ENCODE assay signal across 9 mouse cellular contexts in genomic region chr2:25373431-25373830, GRCm38 (mm10). TPM values are rescaled to one million over a fixed set of nuclear protein-coding genes. Genes with fewer than 3 reads are reported as not detected.
DNase-seq lines count a peak whose midpoint lies in the region; ATAC-seq lines count a peak whose summit lies in the region.
"Had no signal": no experiment of that assay in that cellular context is flagged by ENCODE, and none has a peak within 500 bp of the region (broad histone marks: within the 10 kb centered on the region; RNA-seq: fewer than 3 reads in every experiment).

No protein-coding gene starts in this region.

- H3K36me3 ChIP-seq in forebrain, embryonic 15.5 days: 0 out of 2 replicates have a peak, but pooled peaks cover 3% of the 10 kb centered on the region
- H3K36me3 ChIP-seq in liver, embryonic 16.5 days (ENCODE audit: control insufficient read depth, insufficient read depth): peaks cover 15% of the 10 kb centered on the region

- WGBS in forebrain, embryonic 15.5 days: 4% methylated on average over 2 of the region's 2 CpGs
- 35% methylated on average over 2 of the region's 2 CpGs for WGBS in liver, embryonic 16.5 days (ENCODE audit: insufficient replicate concordance)

- H3K4me3 ChIP-seq in forebrain, embryonic 15.5 days: peak overlapping the region; percentile 78
- peak overlapping the region; percentile 85 for H3K4me3 ChIP-seq in liver, embryonic 16.5 days (ENCODE audit: low read depth, low read length)

- no peak for ATAC-seq in forebrain, embryonic 15.5 days (replicated peaks)
- no peak for ATAC-seq in liver, embryonic 16.5 days (ENCODE audit: low read depth)
- ATAC-seq: inflammation-experienced regulatory T-cells, adult 6 months had no signal

- H3K4me1 ChIP-seq in forebrain, embryonic 15.5 days: peaks cover 28% of the 10 kb centered on the region
- peaks cover 47% of the 10 kb centered on the region for H3K4me1 ChIP-seq in liver, embryonic 16.5 days (ENCODE audit: control insufficient read depth, low read depth, low read length)

- peak overlapping the region; percentile 88 for H3K4me2 ChIP-seq in forebrain, embryonic 15.5 days (replicated peaks)
- peak overlapping the region; percentile 92 for H3K4me2 ChIP-seq in liver, embryonic 16.5 days (ENCODE audit: low read depth, low read length)

- peak; percentile 29 for DNase-seq in 416B (ENCODE audit: low read depth)
- DNase-seq in A20 (ENCODE audit: low read depth, low spot score): peak; percentile 61
- no peak for DNase-seq in frontal cortex, postnatal 25 days (ENCODE audit: low spot score in 2 of 2)
- DNase-seq in c-Kit-positive CD71-positive TER-119-positive erythroid progenitor cells, embryonic 14.5 days (ENCODE audit: low spot score): no peak
- DNase-seq in cerebellum, adult 8-10 months: no peak
- DNase-seq: cerebellum, adult 9-10 months had no signal

- no peaks in the 10 kb centered on the region for H3K27me3 ChIP-seq in forebrain, embryonic 15.5 days
- no peaks in the 10 kb centered on the region for H3K27me3 ChIP-seq in liver, embryonic 16.5 days (ENCODE audit: control insufficient read depth, insufficient read depth, low read depth, low read length)

- H3K9ac ChIP-seq in forebrain, embryonic 15.5 days (replicated peaks): peak overlapping the region; percentile 71
- H3K9ac ChIP-seq in liver, embryonic 16.5 days (ENCODE audit: low read depth, low read length): peak overlapping the region; percentile 83

- H3K9me3 ChIP-seq in forebrain, embryonic 15.5 days: no peaks in the 10 kb centered on the region
- H3K9me3 ChIP-seq in liver, embryonic 16.5 days (replicated peaks; ENCODE audit: control insufficient read depth, low read length): no peaks in the 10 kb centered on the region

- no peak overlapping the region for H3K27ac ChIP-seq in forebrain, embryonic 15.5 days (replicated peaks)
- no peak overlapping the region for H3K27ac ChIP-seq in liver, embryonic 16.5 days (ENCODE audit: low read length)

RNA-seq across cellular contexts. Expression of gene Sapcd2, which starts 1.3 kb away (rescaled TPM):
- 31.9 and 32.6 TPM in 2 replicates for polyA plus RNA-seq in forebrain, embryonic 15.5 days (2015; fragmentation: Nextera tagmentation; extraction: Ambion mirVana)
- 14.7 and 16.2 TPM in 2 replicates for polyA plus RNA-seq in liver, embryonic 16.5 days (2015; fragmentation: Nextera tagmentation; extraction: Ambion mirVana)

RNA-seq across cellular contexts. Expression of gene Uap1l1, which starts 7.9 kb away (rescaled TPM):
- 4.1 and 5.1 TPM in 2 replicates for polyA plus RNA-seq in forebrain, embryonic 15.5 days (2015; fragmentation: Nextera tagmentation; extraction: Ambion mirVana)
- polyA plus RNA-seq in liver, embryonic 16.5 days (2015; fragmentation: Nextera tagmentation; extraction: Ambion mirVana): 12.6 and 14.0 TPM in 2 replicates

RNA-seq across cellular contexts. Expression of gene Dpp7, which starts 17.3 kb away (rescaled TPM):
- 25.5 and 29.3 TPM in 2 replicates for polyA plus RNA-seq in forebrain, embryonic 15.5 days (2015; fragmentation: Nextera tagmentation; extraction: Ambion mirVana)
- polyA plus RNA-seq in liver, embryonic 16.5 days (2015; fragmentation: Nextera tagmentation; extraction: Ambion mirVana): 10.8 and 11.5 TPM in 2 replicates

RNA-seq across cellular contexts. Expression of gene Entpd2, which starts 22.2 kb away (rescaled TPM):
- 3.6 and 4.8 TPM in 2 replicates for polyA plus RNA-seq in forebrain, embryonic 15.5 days (2015; fragmentation: Nextera tagmentation; extraction: Ambion mirVana)
- polyA plus RNA-seq in liver, embryonic 16.5 days (2015; fragmentation: Nextera tagmentation; extraction: Ambion mirVana): 0.54 and 1.0 TPM in 2 replicates

RNA-seq across cellular contexts. Expression of gene Npdc1, which starts 25.7 kb away (rescaled TPM):
- 406 and 408 TPM in 2 replicates for polyA plus RNA-seq in forebrain, embryonic 15.5 days (2015; fragmentation: Nextera tagmentation; extraction: Ambion mirVana)
- polyA plus RNA-seq in liver, embryonic 16.5 days (2015; fragmentation: Nextera tagmentation; extraction: Ambion mirVana): 4.7 and 4.8 TPM in 2 replicates

Comparison
In these comparisons a context has a peak if more than half of its experiments do, and no peak if none do; other contexts are left out.
1. DNase-seq: peak in 416B (single experiment) and A20 (single experiment); none in frontal cortex, postnatal 25 days (0 of 2), c-Kit-positive CD71-positive TER-119-positive erythroid progenitor cells, embryonic 14.5 days (single experiment) and cerebellum, adult 8-10 months (single experiment).